Mouse (Mus musculus) E14TG2a.4 (cell line): ENCODE results near the gene Sh3bp5.

Source experiments
- CTCF ChIP-seq: conservative IDR thresholded peaks from 2 replicates; pipeline ENCODE4 v1.5.1; 2014; ENCODE audit warnings: low read length
- NANOG ChIP-seq: IDR thresholded peaks from 2 replicates; pipeline ENCODE4 v1.6.1; 2014; ENCODE audit warnings: borderline replicate concordance, low read length, mixed read lengths

- TF ChIP-seq CTCF, result no peak
- TF ChIP-seq NANOG, result no peak
Measured at GRCm38 (mm10) chr14:31403556-31403955, 32.3 kb downstream of the Sh3bp5 start.
